Mouse (Mus musculus) neural tube, embryonic 13.5 days (tissue): ENCODE measurements around the gene Nelfb. TPM values are rescaled to one million over a fixed set of nuclear protein-coding genes. Genes with fewer than 3 reads are reported as not detected.
A peak's percentile ranks its signal among the peaks of the same experiment; 100 is the strongest.

Experiments
- ATAC-seq: fragments of 200-750 bp; cut with Nextera tagmentation; 2 replicates; pipeline ENCODE4 v1.8.0; 2017; ENCODE audit warnings: low read depth, mild to moderate bottlenecking, moderate TSS enrichment, moderate library complexity
- H3K27ac ChIP-seq: fragments of 300-500 bp; sonication (generic); replicated peaks from 2 replicates; pipeline ENCODE4 v1.5.1; 2015; ENCODE audit warnings: moderate library complexity, mild to moderate bottlenecking, inconsistent platforms
- H3K27me3 ChIP-seq: fragments of 300-500 bp; sonication (generic); 2 replicates; pipeline ENCODE4 v1.6.1; 2015; ENCODE audit warnings: mild to moderate bottlenecking, inconsistent platforms
- H3K36me3 ChIP-seq: fragments of 300-500 bp; sonication (generic); 2 replicates; pipeline ENCODE4 v1.6.1; 2015; ENCODE audit warnings: mild to moderate bottlenecking, inconsistent platforms
- H3K4me1 ChIP-seq: fragments of 300-500 bp; sonication (generic); replicated peaks from 2 replicates; pipeline ENCODE4 v1.6.1; 2015; ENCODE audit warnings: inconsistent platforms
- H3K4me2 ChIP-seq: fragments of 300-500 bp; sonication (generic); 2 replicates; pipeline ENCODE4 v1.6.1; 2015; ENCODE audit warnings: inconsistent platforms, mild to moderate bottlenecking, moderate library complexity
- H3K4me3 ChIP-seq: fragments of 300-500 bp; sonication (generic); 2 replicates; pipeline ENCODE4 v1.5.1; 2015; ENCODE audit warnings: mild to moderate bottlenecking, inconsistent platforms
- H3K9ac ChIP-seq: fragments of 300-500 bp; sonication (generic); 2 replicates; pipeline ENCODE4 v1.6.1; 2015; ENCODE audit warnings: moderate library complexity, mild to moderate bottlenecking, inconsistent platforms
- H3K9me3 ChIP-seq: fragments of 300-500 bp; sonication (generic); 2 replicates; pipeline ENCODE4 v1.6.1; 2016; ENCODE audit warnings: inconsistent platforms
- WGBS: fragments of 180-500 bp; shearing (Covaris S2); methylation state at CpG from one replicate; pipeline ENCODE4 v1.1.7; 2015; 5-methylcytosine and 5-hydroxymethylcytosine counted together
- polyA plus RNA-seq: library from polyadenylated mRNA; unstranded; fragments of >200 nt; fragmentation: Nextera tagmentation; extraction: Ambion mirVana; gene quantifications from 2 replicates; pipeline ENCODE4 v1.2.1, GENCODE M21; 2015

Nelfb gene
- polyA plus RNA-seq, 1 experiment from 2014 or later = 95.1 TPM

- H3K4me3 ChIP-seq = no peak overlapping the region
- no peak overlapping the region for H3K4me2 ChIP-seq
- H3K9me3 ChIP-seq = no peaks in the 10 kb centered on the region
- H3K4me1 ChIP-seq = peaks cover 57% of the 10 kb centered on the region
- ATAC-seq = no peak
- no peaks in the 10 kb centered on the region for H3K27me3 ChIP-seq
- H3K9ac ChIP-seq = no peak overlapping the region
- H3K27ac ChIP-seq = 0 out of 2 replicates have a peak overlapping the region, but pooled peaks have one; percentile 38
- 70% methylated on average over 10 of the region's 10 CpGs for WGBS
- H3K36me3 ChIP-seq = no peaks in the 10 kb centered on the region
Observed at GRCm38 (mm10) chr2:25170326-25171100, 40.8 kb downstream of the Nelfb start.

- no peak overlapping the region for H3K4me3 ChIP-seq
- peaks cover 52% of the 10 kb centered on the region for H3K4me1 ChIP-seq
- H3K36me3 ChIP-seq = no peaks in the 10 kb centered on the region
- H3K27me3 ChIP-seq = no peaks in the 10 kb centered on the region
- H3K9me3 ChIP-seq = no peaks in the 10 kb centered on the region
- H3K9ac ChIP-seq = no peak overlapping the region; the same call in 1 of the 2 replicates
- ATAC-seq = no peak
- H3K27ac ChIP-seq = peak overlapping the region; percentile 38; the same call in 1 of the 2 replicates
- no peak overlapping the region for H3K4me2 ChIP-seq
- 9% methylated on average over 5 of the region's 5 CpGs for WGBS
Observed at GRCm38 (mm10) chr2:25169778-25170177, 41.5 kb downstream of the Nelfb start.

GRCm38 (mm10) chr2:25168665-25168978 is 42.7 kb downstream of the Nelfb start:
- H3K27ac ChIP-seq = peak overlapping the region; percentile 85
- H3K4me1 ChIP-seq = peaks cover 63% of the 10 kb centered on the region
- H3K27me3 ChIP-seq = no peaks in the 10 kb centered on the region
- H3K9me3 ChIP-seq = no peaks in the 10 kb centered on the region
- H3K9ac ChIP-seq = peak overlapping the region; percentile 75; the same call in 1 of the 2 replicates
- 4% methylated on average over 2 of the region's 2 CpGs for WGBS
- no peaks in the 10 kb centered on the region for H3K36me3 ChIP-seq
- H3K4me2 ChIP-seq = peak overlapping the region; percentile 92
- H3K4me3 ChIP-seq = peak overlapping the region; percentile 49
- ATAC-seq = peak; percentile 11

GRCm38 (mm10) chr2:25167919-25168664 is 43.2 kb downstream of the Nelfb start:
- Histone ChIP-seq H3K9ac (peak overlapping the region; percentile 75), H3K4me2 (peak overlapping the region; percentile 92), H3K27ac (peak overlapping the region; percentile 85), H3K4me3 (peak overlapping the region; percentile 49), H3K27me3 (no peaks in the 10 kb centered on the region), H3K4me1 (peaks cover 69% of the 10 kb centered on the region), H3K9me3 (no peaks in the 10 kb centered on the region), H3K36me3 (no peaks in the 10 kb centered on the region)
- WGBS = 1% methylated on average over 37 of the region's 41 CpGs
- ATAC-seq = peak; percentile 81

GRCm38 (mm10) chr2:25167481-25167880 is 43.8 kb downstream of the Nelfb start:
- WGBS = 24% methylated on average over 4 of the region's 4 CpGs
- no peaks in the 10 kb centered on the region for H3K9me3 ChIP-seq
- peak overlapping the region; percentile 85 for H3K27ac ChIP-seq
- H3K27me3 ChIP-seq = no peaks in the 10 kb centered on the region
- H3K4me1 ChIP-seq = peaks cover 70% of the 10 kb centered on the region
- peak overlapping the region; percentile 75 for H3K9ac ChIP-seq
- H3K4me3 ChIP-seq = peak overlapping the region; percentile 49
- peak overlapping the region; percentile 92 for H3K4me2 ChIP-seq
- H3K36me3 ChIP-seq = no peaks in the 10 kb centered on the region
- ATAC-seq = peak; percentile 37

- Histone ChIP-seq H3K27ac (no peak overlapping the region), H3K9me3 (no peaks in the 10 kb centered on the region), H3K4me1 (0 out of 2 replicates have a peak, but pooled peaks cover 3% of the 10 kb centered on the region), H3K4me2 (no peak overlapping the region), H3K9ac (no peak overlapping the region), H3K27me3 (no peaks in the 10 kb centered on the region), H3K36me3 (no peaks in the 10 kb centered on the region), H3K4me3 (no peak overlapping the region)
- WGBS = 52% methylated on average over 2 of the region's 2 CpGs
- ATAC-seq = no peak
Observed at GRCm38 (mm10) chr2:25157655-25158054, 53.6 kb downstream of the Nelfb start.

- H3K27me3 ChIP-seq = no peaks in the 10 kb centered on the region
- no peak overlapping the region for H3K4me3 ChIP-seq
- H3K4me2 ChIP-seq = no peak overlapping the region
- no peak for ATAC-seq
- H3K27ac ChIP-seq = no peak overlapping the region
- WGBS = 47% methylated on average over 2 of the region's 2 CpGs
- H3K36me3 ChIP-seq = no peaks in the 10 kb centered on the region
- H3K9me3 ChIP-seq = no peaks in the 10 kb centered on the region
- H3K4me1 ChIP-seq = no peaks in the 10 kb centered on the region
- no peak overlapping the region for H3K9ac ChIP-seq
Observed at GRCm38 (mm10) chr2:25156990-25157389, 54.3 kb downstream of the Nelfb start.

- ATAC-seq = no peak
- Histone ChIP-seq H3K4me2 (no peak overlapping the region), H3K9me3 (no peaks in the 10 kb centered on the region), H3K4me3 (no peak overlapping the region), H3K27me3 (no peaks in the 10 kb centered on the region), H3K9ac (no peak overlapping the region), H3K36me3 (no peaks in the 10 kb centered on the region), H3K27ac (no peak overlapping the region), H3K4me1 (no peaks in the 10 kb centered on the region)
- WGBS = 87% methylated on average over 3 of the region's 3 CpGs
Observed at GRCm38 (mm10) chr2:25156177-25156576, 55.1 kb downstream of the Nelfb start.

GRCm38 (mm10) chr2:25151280-25151956 is 59.9 kb downstream of the Nelfb start:
- Histone ChIP-seq H3K4me1 (no peaks in the 10 kb centered on the region), H3K4me2 (no peak overlapping the region), H3K27ac (no peak overlapping the region), H3K36me3 (no peaks in the 10 kb centered on the region), H3K9ac (no peak overlapping the region), H3K4me3 (no peak overlapping the region), H3K9me3 (no peaks in the 10 kb centered on the region), H3K27me3 (no peaks in the 10 kb centered on the region)
- no peak for ATAC-seq
- 80% methylated on average over 4 of the region's 4 CpGs for WGBS

Other genes starting within 250 kb of the Nelfb start
- 32.7 and 33.6 TPM in 2 replicates for gene Dph7, start 249.1 kb downstream of the Nelfb start, polyA plus RNA-seq
- 193 and 222 TPM in 2 replicates for gene Mrpl41, start 236.4 kb downstream of the Nelfb start, polyA plus RNA-seq
- gene Pnpla7, start 235.5 kb downstream of the Nelfb start, polyA plus RNA-seq = 2.6 and 4.3 TPM in 2 replicates
- 125 and 134 TPM in 2 replicates for gene Nsmf, start 157.1 kb downstream of the Nelfb start, polyA plus RNA-seq
- gene Entpd8, start 131.2 kb downstream of the Nelfb start, polyA plus RNA-seq = not detected in 2 replicates
- gene Noxa1, start 116.3 kb downstream of the Nelfb start, polyA plus RNA-seq = not detected in 2 replicates
- 25.5 and 27.9 TPM in 2 replicates for gene Nrarp, start 30.7 kb downstream of the Nelfb start, polyA plus RNA-seq
- 1.2 and 1.4 TPM in 2 replicates for gene Tor4a, start 14.6 kb downstream of the Nelfb start, polyA plus RNA-seq
- 0.15 TPM in 1 of 2 replicates, not detected in the other for gene Stpg3, start 3.1 kb upstream of the Nelfb start, polyA plus RNA-seq
- gene Fam166a, start 7.3 kb upstream of the Nelfb start, polyA plus RNA-seq = 0.89 TPM in 1 of 2 replicates, not detected in the other
- 361 and 388 TPM in 2 replicates for gene Tubb4b, start 13.2 kb upstream of the Nelfb start, polyA plus RNA-seq
- gene Slc34a3, start 22.9 kb upstream of the Nelfb start, polyA plus RNA-seq = not detected in 2 replicates
- gene Rnf224, start 25.3 kb upstream of the Nelfb start, polyA plus RNA-seq = not detected in 2 replicates
- 83.0 and 91.6 TPM in 2 replicates for gene Rnf208, start 30.8 kb upstream of the Nelfb start, polyA plus RNA-seq
- 0.22 TPM in 1 of 2 replicates, not detected in the other for gene Cysrt1, start 31.0 kb upstream of the Nelfb start, polyA plus RNA-seq
- gene AL732309.1, start 35.4 kb upstream of the Nelfb start, polyA plus RNA-seq = 5.3 and 5.4 TPM in 2 replicates
- 18.8 and 21.5 TPM in 2 replicates for gene Tmem203, start 44.0 kb upstream of the Nelfb start, polyA plus RNA-seq
- 13.3 and 14.6 TPM in 2 replicates for gene Tprn, start 51.1 kb upstream of the Nelfb start, polyA plus RNA-seq
- gene Ssna1, start 60.9 kb upstream of the Nelfb start, polyA plus RNA-seq = 187 and 206 TPM in 2 replicates
- gene Anapc2, start 61.0 kb upstream of the Nelfb start, polyA plus RNA-seq = 128 and 131 TPM in 2 replicates
- gene Tmem210, start 76.7 kb upstream of the Nelfb start, polyA plus RNA-seq = not detected in 2 replicates
- not detected in 2 replicates for gene Lrrc26, start 78.4 kb upstream of the Nelfb start, polyA plus RNA-seq
- 27.1 and 30.2 TPM in 2 replicates for gene Grin1, start 107.7 kb upstream of the Nelfb start, polyA plus RNA-seq
- gene Man1b1, start 120.8 kb upstream of the Nelfb start, polyA plus RNA-seq = 55.4 and 73.6 TPM in 2 replicates
- gene Dpp7, start 144.9 kb upstream of the Nelfb start, polyA plus RNA-seq = 26.4 and 27.5 TPM in 2 replicates
- 6.0 and 8.5 TPM in 2 replicates for gene Uap1l1, start 154.2 kb upstream of the Nelfb start, polyA plus RNA-seq
- gene Sapcd2, start 160.8 kb upstream of the Nelfb start, polyA plus RNA-seq = 9.9 and 11.3 TPM in 2 replicates
- gene Entpd2, start 184.4 kb upstream of the Nelfb start, polyA plus RNA-seq = 11.0 and 14.8 TPM in 2 replicates
- gene Npdc1, start 187.9 kb upstream of the Nelfb start, polyA plus RNA-seq = 359 and 403 TPM in 2 replicates
- gene Fut7, start 211.8 kb upstream of the Nelfb start, polyA plus RNA-seq = 0.18 TPM in 1 of 2 replicates, not detected in the other
- gene Abca2, start 217.2 kb upstream of the Nelfb start, polyA plus RNA-seq = 9.8 and 10.2 TPM in 2 replicates
- 2.8 and 3.2 TPM in 2 replicates for gene Clic3, start 245.3 kb upstream of the Nelfb start, polyA plus RNA-seq
- 85.1 and 97.1 TPM in 2 replicates for gene Paxx, start 249.6 kb upstream of the Nelfb start, polyA plus RNA-seq